Mouse (Mus musculus) midbrain, embryonic 12.5 days (tissue): ENCODE measurements around the gene Mrps16. TPM values are rescaled to one million over a fixed set of nuclear protein-coding genes. Genes with fewer than 3 reads are reported as not detected.

Source experiments
- ATAC-seq: fragments of 200-750 bp; cut with Nextera tagmentation; 2 replicates; pipeline ENCODE4 v1.8.0; 2017; ENCODE audit warnings: low read depth, moderate TSS enrichment, moderate library complexity; ENCODE audit not compliant: low FRiP score
- H3K27ac ChIP-seq: fragments of 300-500 bp; sonication (generic); replicated peaks from 2 replicates; pipeline ENCODE4 v1.5.1; 2016; ENCODE audit warnings: mild to moderate bottlenecking
- H3K27me3 ChIP-seq: fragments of 300-500 bp; sonication (generic); 2 replicates; pipeline ENCODE4 v1.6.1; 2016; ENCODE audit warnings: mild to moderate bottlenecking
- H3K36me3 ChIP-seq: fragments of 300-500 bp; sonication (generic); 2 replicates; pipeline ENCODE4 v1.6.1; 2016
- H3K4me1 ChIP-seq: fragments of 300-500 bp; sonication (generic); 2 replicates; pipeline ENCODE4 v1.6.1; 2016
- H3K4me2 ChIP-seq: fragments of 300-500 bp; sonication (generic); replicated peaks from 2 replicates; pipeline ENCODE4 v1.6.1; 2016; ENCODE audit warnings: mild to moderate bottlenecking, moderate library complexity
- H3K4me3 ChIP-seq: fragments of 300-500 bp; sonication (generic); 2 replicates; pipeline ENCODE4 v1.5.1; 2016; ENCODE audit warnings: mild to moderate bottlenecking
- H3K9ac ChIP-seq: fragments of 300-500 bp; sonication (generic); replicated peaks from 2 replicates; pipeline ENCODE4 v1.6.1; 2016; ENCODE audit warnings: mild to moderate bottlenecking, moderate library complexity
- H3K9me3 ChIP-seq: fragments of 300-500 bp; sonication (generic); 2 replicates; pipeline ENCODE4 v1.6.1; 2016; ENCODE audit warnings: mild to moderate bottlenecking
- WGBS: fragments of 180-500 bp; shearing (Covaris S2); methylation state at CpG from one replicate; pipeline ENCODE4 v1.1.7; 2016; 5-methylcytosine and 5-hydroxymethylcytosine counted together
- polyA plus RNA-seq: library from polyadenylated mRNA; unstranded; fragments of >200 nt; fragmentation: Nextera tagmentation; extraction: Ambion mirVana; gene quantifications from 2 replicates; pipeline ENCODE4 v1.2.1, GENCODE M21; 2016

The Mrps16 gene
- 58.8 and 66.6 TPM in 2 replicates for polyA plus RNA-seq

- peak within 1 kb of the TSS; percentile 83 for H3K27ac ChIP-seq
- peaks cover 11% of the 10 kb centered on the region for H3K36me3 ChIP-seq
- peak within 1 kb of the TSS; percentile 80 for H3K4me3 ChIP-seq
- H3K9me3 ChIP-seq: no peaks in the 10 kb centered on the region
- H3K4me2 ChIP-seq: peak within 1 kb of the TSS; percentile 64
- peaks cover 18% of the 10 kb centered on the region for H3K4me1 ChIP-seq
- WGBS: under 1% methylated on average over 68 of the region's 68 CpGs
- peak; percentile 96 for ATAC-seq
- H3K9ac ChIP-seq: peak within 1 kb of the TSS; percentile 83
- no peaks in the 10 kb centered on the region for H3K27me3 ChIP-seq
Observed at GRCm38 (mm10) chr14:20393205-20393913, at the start of gene Mrps16. Gene Mrps16 (minus strand): TSS chr14:20393634.

GRCm38 (mm10) chr14:20442252-20442651 lies 48.8 kb upstream of the Mrps16 start:
- H3K9ac ChIP-seq: no peak overlapping the region
- WGBS: 45% methylated on average over 17 of the region's 17 CpGs
- ATAC-seq: no peak

GRCm38 (mm10) chr14:20436976-20437375 lies 43.5 kb upstream of the Mrps16 start:
- WGBS: 82% methylated on average over 6 of the region's 6 CpGs
- no peak for ATAC-seq
- no peak overlapping the region for H3K27ac ChIP-seq
- H3K4me2 ChIP-seq: no peak overlapping the region
- H3K4me1 ChIP-seq: no peaks in the 10 kb centered on the region
- no peaks in the 10 kb centered on the region for H3K27me3 ChIP-seq
- no peaks in the 10 kb centered on the region for H3K36me3 ChIP-seq
- H3K9me3 ChIP-seq: no peaks in the 10 kb centered on the region
- H3K9ac ChIP-seq: no peak overlapping the region
- no peak overlapping the region for H3K4me3 ChIP-seq

More at GRCm38 (mm10) chr14:20442252-20442651, 48.8 kb upstream of the Mrps16 start:
- no peaks in the 10 kb centered on the region for H3K27me3 ChIP-seq
- H3K4me1 ChIP-seq: no peaks in the 10 kb centered on the region
- H3K4me2 ChIP-seq: no peak overlapping the region
- H3K27ac ChIP-seq: no peak overlapping the region
- H3K4me3 ChIP-seq: no peak overlapping the region
- no peaks in the 10 kb centered on the region for H3K9me3 ChIP-seq
- no peaks in the 10 kb centered on the region for H3K36me3 ChIP-seq

GRCm38 (mm10) chr14:20432420-20432819 lies 39.0 kb upstream of the Mrps16 start:
- no peak for ATAC-seq
- H3K27me3 ChIP-seq: no peaks in the 10 kb centered on the region
- no peaks in the 10 kb centered on the region for H3K4me1 ChIP-seq
- no peak overlapping the region for H3K4me2 ChIP-seq
- no peaks in the 10 kb centered on the region for H3K9me3 ChIP-seq
- H3K9ac ChIP-seq: no peak overlapping the region
- WGBS: 83% methylated on average over 4 of the region's 4 CpGs
- H3K27ac ChIP-seq: no peak overlapping the region
- no peak overlapping the region for H3K4me3 ChIP-seq
- no peaks in the 10 kb centered on the region for H3K36me3 ChIP-seq

GRCm38 (mm10) chr14:20431726-20432125 lies 38.3 kb upstream of the Mrps16 start:
- H3K36me3 ChIP-seq: no peaks in the 10 kb centered on the region
- no peak overlapping the region for H3K27ac ChIP-seq
- H3K9ac ChIP-seq: no peak overlapping the region
- H3K4me1 ChIP-seq: no peaks in the 10 kb centered on the region
- ATAC-seq: no peak
- no peaks in the 10 kb centered on the region for H3K9me3 ChIP-seq
- no peaks in the 10 kb centered on the region for H3K27me3 ChIP-seq
- H3K4me3 ChIP-seq: no peak overlapping the region
- no peak overlapping the region for H3K4me2 ChIP-seq
- 85% methylated on average over 6 of the region's 6 CpGs for WGBS

- Histone ChIP-seq H3K9me3 (no peaks in the 10 kb centered on the region), H3K27ac (no peak overlapping the region), H3K4me2 (no peak overlapping the region), H3K9ac (no peak overlapping the region), H3K27me3 (no peaks in the 10 kb centered on the region), H3K36me3 (no peaks in the 10 kb centered on the region), H3K4me3 (no peak overlapping the region), H3K4me1 (peaks cover 3% of the 10 kb centered on the region; the same call in 1 of the 2 replicates)
- ATAC-seq: no peak
- WGBS: 72% methylated on average over 1 of the region's 1 CpGs
Observed at GRCm38 (mm10) chr14:20429833-20430232, 36.4 kb upstream of the Mrps16 start.

- WGBS: 30% methylated on average over 1 of the region's 1 CpGs
Observed at GRCm38 (mm10) chr14:20428593-20428992, 35.2 kb upstream of the Mrps16 start.

GRCm38 (mm10) chr14:20423046-20423445 lies 29.6 kb upstream of the Mrps16 start:
- no peaks in the 10 kb centered on the region for H3K27me3 ChIP-seq
- no peaks in the 10 kb centered on the region for H3K9me3 ChIP-seq
- no peak for ATAC-seq
- H3K9ac ChIP-seq: no peak overlapping the region
- H3K4me1 ChIP-seq: peaks cover 3% of the 10 kb centered on the region; the same call in 1 of the 2 replicates
- H3K4me3 ChIP-seq: no peak overlapping the region
- H3K27ac ChIP-seq: no peak overlapping the region
- H3K36me3 ChIP-seq: no peaks in the 10 kb centered on the region
- 91% methylated on average over 6 of the region's 6 CpGs for WGBS
- no peak overlapping the region for H3K4me2 ChIP-seq

More at GRCm38 (mm10) chr14:20428593-20428992, 35.2 kb upstream of the Mrps16 start:
- no peaks in the 10 kb centered on the region for H3K27me3 ChIP-seq
- H3K9me3 ChIP-seq: no peaks in the 10 kb centered on the region
- no peak overlapping the region for H3K4me2 ChIP-seq
- peaks cover 3% of the 10 kb centered on the region; the same call in 1 of the 2 replicates for H3K4me1 ChIP-seq
- H3K4me3 ChIP-seq: no peak overlapping the region
- no peak overlapping the region for H3K9ac ChIP-seq
- no peaks in the 10 kb centered on the region for H3K36me3 ChIP-seq
- H3K27ac ChIP-seq: no peak overlapping the region
- no peak for ATAC-seq

GRCm38 (mm10) chr14:20422257-20422656 lies 28.8 kb upstream of the Mrps16 start:
- Histone ChIP-seq H3K27me3 (no peaks in the 10 kb centered on the region), H3K9ac (no peak overlapping the region), H3K4me1 (peaks cover 3% of the 10 kb centered on the region; the same call in 1 of the 2 replicates), H3K27ac (no peak overlapping the region), H3K4me2 (no peak overlapping the region), H3K36me3 (no peaks in the 10 kb centered on the region), H3K4me3 (no peak overlapping the region), H3K9me3 (no peaks in the 10 kb centered on the region)
- 77% methylated on average over 7 of the region's 7 CpGs for WGBS
- ATAC-seq: no peak

- Histone ChIP-seq H3K9ac (no peak overlapping the region), H3K27ac (no peak overlapping the region), H3K4me2 (no peak overlapping the region), H3K36me3 (no peaks in the 10 kb centered on the region), H3K27me3 (no peaks in the 10 kb centered on the region), H3K4me1 (no peaks in the 10 kb centered on the region), H3K4me3 (no peak overlapping the region), H3K9me3 (no peaks in the 10 kb centered on the region)
- ATAC-seq: no peak
- 65% methylated on average over 1 of the region's 1 CpGs for WGBS
Observed at GRCm38 (mm10) chr14:20400071-20400470, 6.6 kb upstream of the Mrps16 start.

- H3K27ac ChIP-seq: no peak overlapping the region
- no peaks in the 10 kb centered on the region for H3K27me3 ChIP-seq
- no peak for ATAC-seq
- WGBS: 52% methylated on average over 4 of the region's 4 CpGs
- H3K9me3 ChIP-seq: no peaks in the 10 kb centered on the region
- no peaks in the 10 kb centered on the region for H3K36me3 ChIP-seq
- peaks cover 7% of the 10 kb centered on the region for H3K4me1 ChIP-seq
- no peak overlapping the region for H3K9ac ChIP-seq
- no peak overlapping the region for H3K4me3 ChIP-seq
- H3K4me2 ChIP-seq: no peak overlapping the region
Observed at GRCm38 (mm10) chr14:20398864-20399263, 5.4 kb upstream of the Mrps16 start.

- no peak overlapping the region for H3K9ac ChIP-seq
- 86% methylated on average over 9 of the region's 9 CpGs for WGBS
- no peak for ATAC-seq
- H3K9me3 ChIP-seq: no peaks in the 10 kb centered on the region
- no peaks in the 10 kb centered on the region for H3K27me3 ChIP-seq
- H3K4me1 ChIP-seq: peaks cover 13% of the 10 kb centered on the region
- no peak overlapping the region for H3K4me3 ChIP-seq
- H3K36me3 ChIP-seq: no peaks in the 10 kb centered on the region
- no peak overlapping the region for H3K27ac ChIP-seq
- H3K4me2 ChIP-seq: no peak overlapping the region
Observed at GRCm38 (mm10) chr14:20397220-20397619, 3.8 kb upstream of the Mrps16 start.
